Mouse (Mus musculus): ENCODE data around the gene Rapgef6. TPM values are rescaled to one million over a fixed set of nuclear protein-coding genes. Genes with fewer than 3 reads are reported as not detected.

Gene Rapgef6
- total RNA-seq (2021): 10 to 100 TPM; 29.7 to 34.0 TPM

- peak; percentile 99 for DNase-seq
Observed at GRCm38 (mm10) chr11:54522529-54523430, at the start of gene Rapgef6. Gene Rapgef6, plus strand, starts transcription at chr11:54522847.

GRCm38 (mm10) chr11:54478414-54478813 is 44.2 kb upstream of the Rapgef6 start:
- no peak for DNase-seq

- DNase-seq: no peak
Observed at GRCm38 (mm10) chr11:54486041-54486440, 36.6 kb upstream of the Rapgef6 start.

GRCm38 (mm10) chr11:54491946-54492558 is 30.6 kb upstream of the Rapgef6 start:
- no peak for DNase-seq

GRCm38 (mm10) chr11:54492559-54492958 is 30.1 kb upstream of the Rapgef6 start:
- no peak for DNase-seq

GRCm38 (mm10) chr11:54499838-54500237 is 22.8 kb upstream of the Rapgef6 start:
- DNase-seq: no peak

GRCm38 (mm10) chr11:54502546-54503245 is 20.0 kb upstream of the Rapgef6 start:
- no peak for DNase-seq

GRCm38 (mm10) chr11:54513584-54513983 is 9.1 kb upstream of the Rapgef6 start:
- no peak for DNase-seq

- DNase-seq: no peak
Observed at GRCm38 (mm10) chr11:54521927-54522528, 619 bp upstream of the Rapgef6 start.

GRCm38 (mm10) chr11:54523431-54524001 is 869 bp downstream of the Rapgef6 start:
- DNase-seq: no peak

GRCm38 (mm10) chr11:54528002-54528401 is 5.4 kb downstream of the Rapgef6 start:
- no peak for DNase-seq

GRCm38 (mm10) chr11:54530391-54530790 is 7.7 kb downstream of the Rapgef6 start:
- DNase-seq: peak; percentile 79

GRCm38 (mm10) chr11:54530916-54531315 is 8.3 kb downstream of the Rapgef6 start:
- no peak for DNase-seq

GRCm38 (mm10) chr11:54533834-54534233 is 11.2 kb downstream of the Rapgef6 start:
- DNase-seq: no peak

- peak; percentile 84 for DNase-seq
Observed at GRCm38 (mm10) chr11:54534871-54535270, 12.2 kb downstream of the Rapgef6 start.

- no peak for DNase-seq
Observed at GRCm38 (mm10) chr11:54539031-54539430, 16.4 kb downstream of the Rapgef6 start.

- DNase-seq: no peak
Observed at GRCm38 (mm10) chr11:54539486-54539885, 16.8 kb downstream of the Rapgef6 start.

- no peak for DNase-seq
Observed at GRCm38 (mm10) chr11:54540328-54540727, 17.7 kb downstream of the Rapgef6 start.

- no peak for DNase-seq
Observed at GRCm38 (mm10) chr11:54542414-54542813, 19.8 kb downstream of the Rapgef6 start.

- DNase-seq: no peak
Observed at GRCm38 (mm10) chr11:54554970-54555369, 32.3 kb downstream of the Rapgef6 start.

- DNase-seq: peak; percentile 17
Observed at GRCm38 (mm10) chr11:54562761-54563160, 40.1 kb downstream of the Rapgef6 start.

GRCm38 (mm10) chr11:54567959-54568358 is 45.3 kb downstream of the Rapgef6 start:
- no peak for DNase-seq

Measured in heart, postnatal 4 days (tissue).